Mouse (Mus musculus): ENCODE measurements around the gene Fitm1.

GRCm38 (mm10) chr14:55577871-55578667, 2.7 kb downstream of the Fitm1 start, which contains the start of gene Psme1:
- TF ChIP-seq CTCF (IDR thresholded peaks at IDR 0.05 in 2 of 3, conservative IDR thresholded peaks at IDR 0.05 in 1 of 3; ENCODE audit: control insufficient read depth in 1 of 3, insufficient read depth in 1 of 3, low read depth in 2 of 3, low read length in 3 of 3, poor library complexity in 1 of 3, severe bottlenecking in 1 of 3) (no peak), MAZ (IDR thresholded peaks at IDR 0.05; ENCODE audit: low read depth, low read length) (peak; percentile 84; the same call in 1 of the 2 replicates), POLR2A (IDR thresholded peaks at IDR 0.05; ENCODE audit: control insufficient read depth in 1 of 2, insufficient read depth in 1 of 2, low read depth in 1 of 2, low read length in 2 of 2, poor library complexity in 1 of 2) (peak; percentile 53 to 80), EP300 (IDR thresholded peaks at IDR 0.05; ENCODE audit: low read depth in 1 of 2, low read length in 2 of 2) (no peak), ZNF384 (IDR thresholded peaks at IDR 0.05; ENCODE audit: low read depth, low read length) (no peak), MYC (IDR thresholded peaks at IDR 0.05; ENCODE audit: low read depth, low read length) (no peak), ZMIZ1 (IDR thresholded peaks at IDR 0.05; ENCODE audit: low read depth, low read length) (peak; percentile 63; the same call in 1 of the 2 replicates), MXI1 (IDR thresholded peaks at IDR 0.05; ENCODE audit: low read depth, low read length) (peak; percentile 60), GABPA (IDR thresholded peaks at IDR 0.05; ENCODE audit: low read depth, low read length) (no peak)

All from MEL (cell line).